Mouse (Mus musculus) testis, adult 2 months (tissue): ENCODE results near the gene Arhgap35. TPM values are rescaled to one million over a fixed set of nuclear protein-coding genes. Genes with fewer than 3 reads are reported as not detected.
"Not testable (repeated sequence)": the region's sequence is repeated elsewhere in the genome, so short reads cannot be mapped to it uniquely, and the experiment has no call there.

Experiments used
- H3K27ac ChIP-seq: fragments of 200-500 bp; 2 replicates; pipeline ENCODE4 v1.5.1; 2012; ENCODE audit warnings: low read depth, low read length; ENCODE audit not compliant: control insufficient read depth, insufficient read depth
- H3K27me3 ChIP-seq: fragments of 200-500 bp; 2 replicates; pipeline ENCODE4 v1.6.1; 2012; ENCODE audit warnings: mild to moderate bottlenecking, low read length, moderate library complexity; ENCODE audit not compliant: control insufficient read depth, insufficient read depth
- H3K36me3 ChIP-seq: fragments of 200-500 bp; 2 replicates; pipeline ENCODE4 v1.6.1; 2012; ENCODE audit warnings: mild to moderate bottlenecking, low read length; ENCODE audit not compliant: control insufficient read depth, insufficient read depth
- H3K4me1 ChIP-seq: fragments of 200-500 bp; 2 replicates; pipeline ENCODE4 v1.6.1; 2012; ENCODE audit warnings: low read length; ENCODE audit not compliant: control insufficient read depth, insufficient read depth
- H3K4me3 ChIP-seq: fragments of 200-500 bp; 2 replicates; pipeline ENCODE4 v1.5.1; 2012; ENCODE audit warnings: low read depth, mild to moderate bottlenecking, low read length, moderate library complexity, mixed read lengths; ENCODE audit not compliant: control insufficient read depth
- CTCF ChIP-seq: fragments of 200-500 bp; IDR thresholded peaks from 2 replicates; pipeline ENCODE4 v1.5.1; 2012; ENCODE audit warnings: low read depth, mild to moderate bottlenecking, inconsistent platforms, low read length, moderate library complexity; ENCODE audit not compliant: control insufficient read depth, insufficient read depth, insufficient replicate concordance
- POLR2A ChIP-seq: fragments of 200-500 bp; IDR thresholded peaks from 2 replicates; pipeline ENCODE4 v1.6.1; 2012; ENCODE audit warnings: low read depth, mild to moderate bottlenecking, inconsistent platforms, low read length, moderate library complexity; ENCODE audit not compliant: control insufficient read depth
- polyA plus RNA-seq: library from polyadenylated mRNA; depleted of rRNA; stranded (reverse); fragments of >200 nt; gene quantifications from 2 replicates; pipeline ENCODE4 v1.2.3, GENCODE M21; 2012; rRNA removed

Gene Arhgap35
- polyA plus RNA-seq = 21.7 and 22.4 TPM in 2 replicates

DNA sequence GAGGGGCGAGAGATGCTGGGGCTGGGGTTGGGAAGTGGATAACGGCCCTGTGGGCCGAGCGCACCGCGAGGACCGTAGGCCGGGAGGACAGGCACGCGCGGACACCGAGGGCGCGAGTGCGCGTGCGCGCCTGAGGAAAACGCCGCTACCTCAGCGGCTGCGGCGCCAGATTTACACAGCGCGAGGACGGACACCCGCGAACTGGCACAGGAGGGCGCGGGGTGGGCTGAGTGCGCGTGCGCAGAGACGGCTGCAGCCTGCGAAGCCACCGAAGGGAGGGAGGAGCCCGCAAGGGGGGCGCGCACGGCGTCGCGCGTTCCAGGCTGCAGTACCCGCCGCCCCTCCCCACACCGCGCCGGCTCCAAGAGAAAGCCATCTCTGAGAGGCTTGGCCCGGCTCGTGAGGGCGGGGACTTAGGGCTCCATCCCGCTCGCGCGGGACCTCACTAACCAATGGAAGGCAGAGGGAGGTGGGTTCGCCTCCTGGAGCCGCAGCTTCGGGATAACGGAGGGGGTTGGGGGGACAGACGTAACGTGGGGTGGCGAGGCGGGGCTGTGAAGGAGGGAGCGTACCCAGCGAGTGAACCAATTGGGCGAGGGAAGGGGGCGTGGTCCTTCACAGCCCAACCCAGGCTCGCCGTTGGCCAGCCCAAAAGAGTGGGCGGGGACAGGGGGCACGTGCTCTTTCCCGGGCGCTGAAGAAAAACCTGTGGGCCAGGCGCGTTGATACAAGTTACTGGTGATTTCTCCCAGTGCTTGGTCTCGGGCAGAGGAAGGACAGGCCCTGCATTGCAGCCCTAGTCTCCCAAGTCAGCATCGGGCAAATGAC, at the start of gene Arhgap35:
Arhgap35 (minus strand) TSS at position 106 of the 828 bp plus-strand sequence.
- Histone ChIP-seq H3K4me3 (peak within 1 kb of the TSS; percentile 85), H3K27me3 (no peaks in the 10 kb centered on the region; the same call in 1 of the 2 replicates), H3K4me1 (peaks cover 26% of the 10 kb centered on the region), H3K36me3 (no peaks in the 10 kb centered on the region; the same call in 1 of the 2 replicates), H3K27ac (peak within 1 kb of the TSS; percentile 96)
- TF ChIP-seq CTCF = no peak
- peak; percentile 84 for TF ChIP-seq POLR2A

DNA sequence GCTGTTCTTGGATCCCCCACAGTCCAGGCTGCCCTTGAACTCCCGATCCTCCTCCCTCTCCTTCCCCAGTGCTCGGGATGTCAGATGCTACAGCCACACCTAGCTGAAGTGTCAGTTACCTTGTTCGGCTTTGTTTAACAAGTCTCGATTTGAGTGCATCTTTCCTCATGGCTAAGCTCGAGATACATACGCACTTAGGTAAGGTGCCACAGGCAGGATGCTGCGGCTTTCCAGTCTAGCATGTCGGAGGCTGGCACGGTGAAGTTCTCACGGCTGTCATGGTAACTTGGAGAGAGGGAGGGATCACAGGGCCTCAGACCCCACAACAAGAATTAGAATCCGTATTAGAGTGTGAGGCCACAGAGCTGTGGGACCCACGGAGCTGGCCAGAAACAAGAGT, 29.5 kb upstream of the Arhgap35 start:
- TF ChIP-seq CTCF (no peak), POLR2A (no peak)
- Histone ChIP-seq H3K36me3 (no peaks in the 10 kb centered on the region), H3K27me3 (no peaks in the 10 kb centered on the region), H3K4me1 (no peaks in the 10 kb centered on the region), H3K4me3 (no peak overlapping the region), H3K27ac (no peak overlapping the region)

DNA sequence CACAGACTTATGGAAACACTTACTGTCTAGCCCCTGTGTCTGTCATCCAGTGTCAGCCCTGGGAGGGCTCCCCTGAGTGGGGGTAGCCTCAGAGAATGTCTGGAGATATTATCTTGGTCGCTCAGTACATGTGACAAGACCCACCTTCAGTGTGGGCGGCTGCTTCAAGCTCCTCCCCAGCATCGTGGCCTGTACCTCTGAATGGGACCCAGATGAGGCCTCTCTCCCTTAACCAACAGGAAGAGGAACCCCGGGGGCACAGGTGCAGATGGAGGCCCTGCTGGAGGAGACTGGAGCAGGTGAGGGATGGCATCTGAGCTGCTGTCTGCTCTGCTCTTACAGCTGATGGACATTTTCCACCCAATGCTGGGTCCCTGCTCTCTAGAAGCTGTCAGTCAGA, 28.3 kb upstream of the Arhgap35 start:
- not testable (repeated sequence) for H3K27me3 ChIP-seq, H3K4me1 ChIP-seq, H3K27ac ChIP-seq, H3K36me3 ChIP-seq, H3K4me3 ChIP-seq

DNA sequence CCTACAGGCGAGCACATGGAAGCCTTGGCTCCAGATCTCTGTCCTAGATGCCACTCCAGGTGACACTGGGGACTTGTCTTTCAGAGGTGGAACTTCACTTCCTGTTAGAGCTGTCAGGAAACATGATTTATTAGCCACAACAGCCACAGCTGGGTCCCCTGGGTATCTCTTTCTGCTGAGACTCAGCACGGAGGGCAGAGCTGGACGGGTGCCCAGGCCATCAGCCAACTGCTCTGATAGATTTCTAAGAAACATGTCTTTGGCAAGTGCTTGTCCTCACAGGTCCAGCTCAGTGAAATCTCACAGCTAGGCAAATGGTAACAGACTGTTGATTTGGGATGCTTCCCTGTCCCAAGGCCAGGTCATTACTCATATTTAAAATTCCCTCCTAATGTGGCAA, 24.2 kb upstream of the Arhgap35 start:
- H3K36me3 ChIP-seq = no peaks in the 10 kb centered on the region
- TF ChIP-seq CTCF (no peak), POLR2A (no peak)
- H3K27ac ChIP-seq = no peak overlapping the region
- no peak overlapping the region for H3K4me3 ChIP-seq
- peaks cover 3% of the 10 kb centered on the region for H3K4me1 ChIP-seq
- no peaks in the 10 kb centered on the region for H3K27me3 ChIP-seq

DNA sequence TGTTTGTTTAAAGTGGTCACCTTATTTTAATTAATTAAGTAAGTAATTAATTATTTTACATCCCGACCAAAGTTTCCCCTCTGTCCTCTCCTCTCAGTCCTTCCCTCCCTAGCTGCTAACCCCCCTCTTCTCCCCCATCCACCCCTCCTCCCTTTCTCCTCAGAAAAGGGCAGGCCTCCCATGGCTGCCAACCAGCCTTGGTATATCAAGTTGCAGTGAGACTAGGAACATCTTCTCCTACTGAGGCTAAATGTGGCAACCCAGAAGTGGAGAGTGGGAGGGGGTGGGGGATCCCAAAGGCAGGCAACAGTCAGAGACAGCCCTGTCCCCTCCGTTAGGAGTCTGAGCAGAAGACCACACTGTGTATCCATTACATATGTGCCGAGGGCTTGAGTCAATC, 20.3 kb upstream of the Arhgap35 start:
- no peak overlapping the region for H3K4me3 ChIP-seq
- H3K27ac ChIP-seq = no peak overlapping the region
- H3K27me3 ChIP-seq = no peaks in the 10 kb centered on the region
- TF ChIP-seq CTCF (no peak), POLR2A (no peak)
- peaks cover 6% of the 10 kb centered on the region for H3K4me1 ChIP-seq
- H3K36me3 ChIP-seq = no peaks in the 10 kb centered on the region

DNA sequence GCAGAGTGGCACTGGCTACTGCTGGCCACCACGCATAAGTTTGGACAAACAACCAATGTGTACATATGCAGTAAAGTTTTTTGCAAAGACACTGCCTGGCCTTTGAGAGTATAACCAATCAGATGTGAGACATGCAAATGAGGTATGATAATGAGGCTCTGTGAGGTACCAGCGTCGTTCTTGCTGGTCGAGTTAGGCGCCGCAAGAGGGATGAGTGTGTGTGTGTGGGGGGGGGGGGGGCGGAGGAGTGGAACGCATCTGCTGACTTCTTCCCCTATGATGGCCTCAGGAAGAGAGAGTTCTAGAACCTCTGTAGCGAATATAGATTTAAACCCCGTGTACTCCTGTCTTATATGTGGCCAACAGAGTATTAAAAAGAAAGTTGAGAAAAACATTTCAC, 19.1 kb upstream of the Arhgap35 start:
- not testable (repeated sequence) for H3K27ac ChIP-seq, H3K27me3 ChIP-seq

DNA sequence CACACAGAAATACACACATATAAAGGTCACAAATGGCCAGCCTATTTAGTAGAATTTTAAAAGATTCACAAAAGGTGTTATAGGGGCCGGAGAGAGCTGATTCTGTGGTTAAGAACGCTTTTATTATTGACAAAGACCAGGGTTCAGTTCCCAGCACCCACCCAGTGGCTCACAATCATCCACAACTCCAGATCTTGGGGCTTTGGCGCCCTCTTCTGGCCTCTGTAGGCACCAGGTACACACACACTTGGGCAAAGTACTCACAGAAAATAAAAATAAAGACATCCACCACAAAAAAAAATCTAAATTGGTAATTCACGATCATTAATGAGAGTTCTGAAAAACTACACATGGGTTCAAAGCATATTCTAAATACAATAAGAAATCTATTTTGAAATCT, 17.1 kb upstream of the Arhgap35 start:
- H3K36me3 ChIP-seq = no peaks in the 10 kb centered on the region
- peak; percentile 22; the same call in 1 of the 2 replicates for TF ChIP-seq CTCF
- no peak for TF ChIP-seq POLR2A
- H3K27me3 ChIP-seq = no peaks in the 10 kb centered on the region
- no peak overlapping the region for H3K27ac ChIP-seq
- peaks cover 6% of the 10 kb centered on the region for H3K4me1 ChIP-seq
- no peak overlapping the region for H3K4me3 ChIP-seq

More for the DNA sequence above, 19.1 kb upstream of the Arhgap35 start:
- peak overlapping the region; percentile 76; the same call in 1 of the 2 replicates for H3K4me3 ChIP-seq
- H3K36me3 ChIP-seq, H3K4me1 ChIP-seq: not testable (repeated sequence)

DNA sequence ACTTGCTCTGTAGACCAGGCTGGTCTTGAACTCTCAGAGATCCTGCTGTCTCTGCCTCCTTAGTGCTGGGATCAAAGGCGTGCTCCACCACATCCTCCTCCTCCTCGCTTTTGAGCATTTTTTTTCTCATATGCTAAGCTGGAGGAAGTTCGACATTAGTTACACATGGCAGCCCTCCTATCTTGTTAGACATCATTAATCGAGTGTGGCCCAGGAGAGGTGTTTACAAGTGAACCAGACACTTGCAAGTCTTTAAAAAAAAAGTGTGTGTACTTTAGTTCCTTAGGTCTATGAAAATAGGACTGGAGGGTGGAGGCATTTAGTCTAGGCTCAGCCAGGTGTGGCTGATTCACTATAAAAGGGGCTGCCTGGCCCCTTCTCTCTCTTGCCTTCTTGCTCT, 16.2 kb upstream of the Arhgap35 start:
- Histone ChIP-seq H3K36me3 (no peaks in the 10 kb centered on the region), H3K27me3 (no peaks in the 10 kb centered on the region), H3K27ac (no peak overlapping the region), H3K4me1 (peaks cover 6% of the 10 kb centered on the region), H3K4me3 (no peak overlapping the region)
- TF ChIP-seq CTCF (no peak), POLR2A (no peak)
